Mouse (Mus musculus) intestine, embryonic 14.5 days (tissue): ENCODE measurements at regions not wholly inside any gene's neighbourhood (a gene's known extent, or its start where the extent isn't known, plus 50 kb on each side); places are given as distances from the start of the nearest gene placed in this dataset.

Experiments used
- ATAC-seq: fragments of 200-750 bp; cut with Nextera tagmentation; replicated peaks from 2 replicates; pipeline ENCODE4 v1.8.0; 2017; ENCODE audit warnings: low read depth, moderate number of reproducible peaks, moderate TSS enrichment, moderate library complexity; ENCODE audit not compliant: low FRiP score, low TSS enrichment
- DNase-seq: peaks from one replicate; pipeline ENCODE4 v3.0.0-alpha.2; 2018; ENCODE audit warnings: low spot score
- H3K27ac ChIP-seq: fragments of 300-500 bp; sonication (generic); 2 replicates; pipeline ENCODE4 v1.5.1; 2014; ENCODE audit warnings: low read depth, mild to moderate bottlenecking, control low read depth
- H3K27me3 ChIP-seq: fragments of 300-500 bp; sonication (generic); replicated peaks from 2 replicates; pipeline ENCODE4 v1.6.1; 2014; ENCODE audit warnings: low read length, control low read depth; ENCODE audit not compliant: control insufficient read depth, insufficient read depth
- H3K36me3 ChIP-seq: fragments of 300-500 bp; sonication (generic); 2 replicates; pipeline ENCODE4 v1.6.1; 2014; ENCODE audit warnings: low read length, control low read depth; ENCODE audit not compliant: control insufficient read depth, insufficient read depth
- H3K4me1 ChIP-seq: fragments of 300-500 bp; sonication (generic); replicated peaks from 2 replicates; pipeline ENCODE4 v1.6.1; 2014; ENCODE audit warnings: low read length, control low read depth, mixed read lengths; ENCODE audit not compliant: control insufficient read depth, insufficient read depth
- H3K4me2 ChIP-seq: fragments of 300-500 bp; sonication (generic); 2 replicates; pipeline ENCODE4 v1.6.1; 2014; ENCODE audit warnings: low read length
- H3K4me3 ChIP-seq: fragments of 300-500 bp; sonication (generic); 2 replicates; pipeline ENCODE4 v1.5.1; 2014; ENCODE audit warnings: low read depth, low read length, control low read depth, mixed read lengths
- H3K9ac ChIP-seq: fragments of 300-500 bp; sonication (generic); 2 replicates; pipeline ENCODE4 v1.6.1; 2014; ENCODE audit warnings: mild to moderate bottlenecking, low read length
- H3K9me3 ChIP-seq: fragments of 300-500 bp; sonication (generic); 2 replicates; pipeline ENCODE4 v1.6.1; 2016; ENCODE audit warnings: low read length, control low read depth; ENCODE audit not compliant: control insufficient read depth
- WGBS: fragments of 180-500 bp; shearing (Covaris S2); extraction: QIAGEN DNeasy Blood & Tissue Kit; methylation state at CpG from one replicate; pipeline ENCODE4 v1.1.7; 2014; 5-methylcytosine and 5-hydroxymethylcytosine counted together

GRCm38 (mm10) chr17:51525219-51525618 is 307.9 kb downstream of the Satb1 start:
- Histone ChIP-seq H3K4me1 (no peaks in the 10 kb centered on the region), H3K4me3 (no peak overlapping the region), H3K36me3 (no peaks in the 10 kb centered on the region), H3K27me3 (no peaks in the 10 kb centered on the region), H3K9me3 (no peaks in the 10 kb centered on the region), H3K27ac (no peak overlapping the region), H3K4me2 (no peak overlapping the region), H3K9ac (no peak overlapping the region)
- WGBS, result 41% methylated on average over 2 of the region's 2 CpGs
- ATAC-seq (no peak), DNase-seq (no peak)

GRCm38 (mm10) chr17:51511917-51512316 is 321.2 kb downstream of the Satb1 start:
- no peaks in the 10 kb centered on the region for H3K9me3 ChIP-seq
- no peaks in the 10 kb centered on the region for H3K27me3 ChIP-seq
- no peaks in the 10 kb centered on the region for H3K4me1 ChIP-seq
- 64% methylated on average over 2 of the region's 2 CpGs for WGBS
- no peak for ATAC-seq
- no peaks in the 10 kb centered on the region for H3K36me3 ChIP-seq
- no peak overlapping the region for H3K4me2 ChIP-seq
- H3K9ac ChIP-seq, result no peak overlapping the region
- no peak overlapping the region for H3K27ac ChIP-seq
- no peak for DNase-seq
- no peak overlapping the region for H3K4me3 ChIP-seq

GRCm38 (mm10) chr17:51500751-51501150 is 321.6 kb upstream of the Tbc1d5 start:
- H3K27ac ChIP-seq, result no peak overlapping the region
- DNase-seq, result no peak
- no peaks in the 10 kb centered on the region for H3K9me3 ChIP-seq
- WGBS, result 87% methylated on average over 10 of the region's 10 CpGs
- ATAC-seq, result no peak
- no peaks in the 10 kb centered on the region for H3K27me3 ChIP-seq
- H3K4me3 ChIP-seq, result no peak overlapping the region
- no peak overlapping the region for H3K4me2 ChIP-seq
- no peaks in the 10 kb centered on the region for H3K4me1 ChIP-seq
- no peak overlapping the region for H3K9ac ChIP-seq
- no peaks in the 10 kb centered on the region for H3K36me3 ChIP-seq

- WGBS, result 74% methylated on average over 2 of the region's 2 CpGs
- Histone ChIP-seq H3K9ac (no peak overlapping the region), H3K4me1 (no peaks in the 10 kb centered on the region), H3K4me2 (no peak overlapping the region), H3K27ac (no peak overlapping the region), H3K4me3 (no peak overlapping the region), H3K9me3 (no peaks in the 10 kb centered on the region), H3K27me3 (no peaks in the 10 kb centered on the region), H3K36me3 (no peaks in the 10 kb centered on the region)
- DNase-seq (no peak), ATAC-seq (no peak)
Observed at GRCm38 (mm10) chr17:51499541-51499940, 320.4 kb upstream of the Tbc1d5 start.

GRCm38 (mm10) chr17:51495038-51495437 is 315.9 kb upstream of the Tbc1d5 start:
- Histone ChIP-seq H3K36me3 (no peaks in the 10 kb centered on the region), H3K4me3 (no peak overlapping the region), H3K9ac (no peak overlapping the region), H3K4me2 (no peak overlapping the region), H3K27ac (no peak overlapping the region), H3K9me3 (no peaks in the 10 kb centered on the region), H3K4me1 (no peaks in the 10 kb centered on the region), H3K27me3 (no peaks in the 10 kb centered on the region)
- no peak for DNase-seq
- 69% methylated on average over 2 of the region's 2 CpGs for WGBS
- ATAC-seq, result no peak

GRCm38 (mm10) chr17:51489386-51489785 is 310.2 kb upstream of the Tbc1d5 start:
- Histone ChIP-seq H3K9ac (no peak overlapping the region), H3K27me3 (no peaks in the 10 kb centered on the region), H3K9me3 (no peaks in the 10 kb centered on the region), H3K27ac (no peak overlapping the region), H3K4me2 (no peak overlapping the region), H3K4me3 (no peak overlapping the region), H3K4me1 (no peaks in the 10 kb centered on the region), H3K36me3 (no peaks in the 10 kb centered on the region)
- 62% methylated on average over 3 of the region's 3 CpGs for WGBS
- ATAC-seq (no peak), DNase-seq (no peak)

GRCm38 (mm10) chr17:51487918-51488445 is 308.8 kb upstream of the Tbc1d5 start:
- no peaks in the 10 kb centered on the region for H3K9me3 ChIP-seq
- H3K27ac ChIP-seq, result no peak overlapping the region
- H3K4me3 ChIP-seq, result no peak overlapping the region
- no peak for ATAC-seq
- H3K4me2 ChIP-seq, result no peak overlapping the region
- WGBS, result 88% methylated on average over 3 of the region's 3 CpGs
- H3K4me1 ChIP-seq, result no peaks in the 10 kb centered on the region
- H3K27me3 ChIP-seq, result no peaks in the 10 kb centered on the region
- H3K36me3 ChIP-seq, result no peaks in the 10 kb centered on the region
- no peak for DNase-seq
- no peak overlapping the region for H3K9ac ChIP-seq

- Histone ChIP-seq H3K4me3 (no peak overlapping the region), H3K4me1 (no peaks in the 10 kb centered on the region), H3K36me3 (no peaks in the 10 kb centered on the region), H3K27me3 (no peaks in the 10 kb centered on the region), H3K4me2 (no peak overlapping the region), H3K27ac (no peak overlapping the region), H3K9ac (no peak overlapping the region), H3K9me3 (no peaks in the 10 kb centered on the region)
- ATAC-seq (no peak), DNase-seq (no peak)
- 83% methylated on average over 7 of the region's 7 CpGs for WGBS
Observed at GRCm38 (mm10) chr17:51477810-51478209, 298.7 kb upstream of the Tbc1d5 start.

- DNase-seq, result no peak
- H3K9ac ChIP-seq, result no peak overlapping the region
- 81% methylated on average over 8 of the region's 8 CpGs for WGBS
Observed at GRCm38 (mm10) chr17:51477404-51477803, 298.3 kb upstream of the Tbc1d5 start.

More at GRCm38 (mm10) chr17:51477404-51477803, 298.3 kb upstream of the Tbc1d5 start:
- Histone ChIP-seq H3K4me1 (no peaks in the 10 kb centered on the region), H3K27me3 (no peaks in the 10 kb centered on the region), H3K4me3 (no peak overlapping the region), H3K36me3 (no peaks in the 10 kb centered on the region), H3K4me2 (no peak overlapping the region), H3K9me3 (no peaks in the 10 kb centered on the region), H3K27ac (no peak overlapping the region)
- ATAC-seq, result no peak
